Mouse (Mus musculus) ovary, postnatal 36 days (tissue): ENCODE measurements around the gene Lats2.
"Not testable (repeated sequence)": the region's sequence is repeated elsewhere in the genome, so short reads cannot be mapped to it uniquely, and the experiment has no call there.

Experiments used
- DNase-seq: peaks from one replicate; pipeline ENCODE4 v3.0.0; 2022; ENCODE audit warnings: low spot score, mixed read lengths

Gene Lats2

GRCm38 (mm10) chr14:57694246-57694645 is 63.9 kb downstream of the Lats2 start:
- no peak for DNase-seq

GRCm38 (mm10) chr14:57692517-57693130 is 65.6 kb downstream of the Lats2 start:
- DNase-seq: no peak

GRCm38 (mm10) chr14:57691316-57691715 is 66.9 kb downstream of the Lats2 start:
- no peak for DNase-seq

GRCm38 (mm10) chr14:57690681-57691080 is 67.5 kb downstream of the Lats2 start:
- DNase-seq: no peak

- DNase-seq: not testable (repeated sequence)
These were observed 70.1 kb downstream of the Lats2 start for GRCm38 (mm10) chr14:57688066-57688465.

GRCm38 (mm10) chr14:57687441-57687840 is 70.7 kb downstream of the Lats2 start:
- no peak for DNase-seq

GRCm38 (mm10) chr14:57686647-57687046 is 71.5 kb downstream of the Lats2 start:
- no peak for DNase-seq

GRCm38 (mm10) chr14:57684579-57684978 is 73.6 kb downstream of the Lats2 start:
- DNase-seq: peak; percentile 39

- DNase-seq: no peak
These were observed 75.4 kb downstream of the Lats2 start for GRCm38 (mm10) chr14:57682751-57683150.

- DNase-seq: peak; percentile 81
These were observed 78.1 kb downstream of the Lats2 start for GRCm38 (mm10) chr14:57679958-57680535.

GRCm38 (mm10) chr14:57679523-57679922 is 78.7 kb downstream of the Lats2 start:
- no peak for DNase-seq

- no peak for DNase-seq
These were observed 82.7 kb downstream of the Lats2 start for GRCm38 (mm10) chr14:57675481-57675880.

- DNase-seq: no peak
These were observed 92.6 kb downstream of the Lats2 start for GRCm38 (mm10) chr14:57665628-57665950.

GRCm38 (mm10) chr14:57664822-57665627 is 93.2 kb downstream of the Lats2 start, which contains the start of gene Xpo4:
Xpo4 (minus strand) TSS chr14:57665430.
- DNase-seq: peak; percentile 84

- peak; percentile 32 for DNase-seq
These were observed 93.8 kb downstream of the Lats2 start for GRCm38 (mm10) chr14:57664311-57664821.

GRCm38 (mm10) chr14:57663630-57664029 is 94.6 kb downstream of the Lats2 start:
- no peak for DNase-seq

GRCm38 (mm10) chr14:57658301-57658700 is 99.9 kb downstream of the Lats2 start:
- DNase-seq: no peak

- DNase-seq: no peak
These were observed 100.7 kb downstream of the Lats2 start for GRCm38 (mm10) chr14:57657500-57657899.

- DNase-seq: not testable (repeated sequence)
These were observed 101.7 kb downstream of the Lats2 start for GRCm38 (mm10) chr14:57656519-57656918.

- DNase-seq: no peak
These were observed 108.7 kb downstream of the Lats2 start for GRCm38 (mm10) chr14:57649501-57649900.

GRCm38 (mm10) chr14:57646155-57646554 is 112.0 kb downstream of the Lats2 start:
- DNase-seq: no peak
